Mouse (Mus musculus) embryonic facial prominence, embryonic 10.5 days (tissue): ENCODE results near the gene Tmem242. TPM values are rescaled to one million over a fixed set of nuclear protein-coding genes. Genes with fewer than 3 reads are reported as not detected.

Source experiments
- DNase-seq: peaks from one replicate; pipeline ENCODE4 v3.0.0-alpha.2; 2017; ENCODE audit warnings: low spot score
- H3K27ac ChIP-seq: fragments of 300-500 bp; sonication (generic); replicated peaks from 2 replicates; pipeline ENCODE4 v1.5.1; 2016; ENCODE audit warnings: mild to moderate bottlenecking
- H3K27me3 ChIP-seq: fragments of 300-500 bp; sonication (generic); replicated peaks from 2 replicates; pipeline ENCODE4 v1.6.1; 2016; ENCODE audit warnings: low read depth, mild to moderate bottlenecking; ENCODE audit not compliant: poor library complexity, severe bottlenecking
- H3K36me3 ChIP-seq: fragments of 300-500 bp; sonication (generic); replicated peaks from 2 replicates; pipeline ENCODE4 v1.6.1; 2016; ENCODE audit warnings: mild to moderate bottlenecking, moderate library complexity
- H3K4me1 ChIP-seq: fragments of 300-500 bp; sonication (generic); 2 replicates; pipeline ENCODE4 v1.6.1; 2016
- H3K4me3 ChIP-seq: fragments of 300-500 bp; sonication (generic); 2 replicates; pipeline ENCODE4 v1.5.1; 2016; ENCODE audit warnings: mild to moderate bottlenecking, moderate library complexity
- H3K9me3 ChIP-seq: fragments of 300-500 bp; sonication (generic); 2 replicates; pipeline ENCODE4 v1.6.1; 2016; ENCODE audit warnings: mild to moderate bottlenecking
- WGBS: fragments of 180-500 bp; shearing (Covaris S2); methylation state at CpG from one replicate; pipeline ENCODE4 v1.1.7; 2016; 5-methylcytosine and 5-hydroxymethylcytosine counted together
- polyA plus RNA-seq: library from polyadenylated mRNA; unstranded; fragments of >200 nt; fragmentation: Nextera tagmentation; extraction: Ambion mirVana; gene quantifications from 2 replicates; pipeline ENCODE4 v1.2.1, GENCODE M21; 2016

Tmem242 gene
- polyA plus RNA-seq, 1 experiment from 2014 or later: 137 TPM

DNA sequence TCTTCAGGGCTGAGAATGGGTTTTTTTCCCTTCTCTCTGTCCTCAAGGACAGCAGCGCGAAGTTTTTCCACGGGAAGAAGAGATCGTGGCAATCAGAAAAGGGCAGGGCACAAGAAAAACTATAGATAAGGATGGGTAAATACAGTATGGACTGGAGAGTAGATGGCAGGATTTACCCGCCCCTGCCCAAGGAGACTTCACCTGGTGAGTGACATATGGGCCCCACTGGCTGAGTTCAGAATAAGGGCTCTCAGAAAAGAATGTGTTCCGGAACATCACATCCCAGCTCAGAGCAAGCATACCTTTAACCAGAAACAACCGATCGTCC, 264 bp downstream of the Tmem242 start:
- peak overlapping the region; percentile 91 for H3K27ac ChIP-seq
- H3K9me3 ChIP-seq: no peaks in the 10 kb centered on the region
- peak overlapping the region; percentile 80 for H3K4me3 ChIP-seq
- DNase-seq: no peak
- peaks cover 15% of the 10 kb centered on the region for H3K4me1 ChIP-seq
- peaks cover 12% of the 10 kb centered on the region; the same call in 1 of the 2 replicates for H3K36me3 ChIP-seq
- WGBS: under 1% methylated on average over 8 of the region's 8 CpGs
- H3K27me3 ChIP-seq: no peaks in the 10 kb centered on the region

- WGBS: 84% methylated on average over 9 of the region's 9 CpGs
- H3K36me3 ChIP-seq: peaks cover 50% of the 10 kb centered on the region
Observed at GRCm38 (mm10) chr17:5429772-5430133, 10.3 kb downstream of the Tmem242 start.

GRCm38 (mm10) chr17:5429090-5429771, 10.8 kb downstream of the Tmem242 start:
- peaks cover 50% of the 10 kb centered on the region for H3K36me3 ChIP-seq
- peak; percentile 89 for DNase-seq
- H3K4me1 ChIP-seq: peaks cover 5% of the 10 kb centered on the region
- 58% methylated on average over 10 of the region's 10 CpGs for WGBS
- no peak overlapping the region for H3K4me3 ChIP-seq
- H3K9me3 ChIP-seq: no peaks in the 10 kb centered on the region
- no peaks in the 10 kb centered on the region for H3K27me3 ChIP-seq
- 0 out of 2 replicates have a peak overlapping the region, but pooled peaks have one; percentile 16 for H3K27ac ChIP-seq

More at GRCm38 (mm10) chr17:5429772-5430133, 10.3 kb downstream of the Tmem242 start:
- DNase-seq: no peak
- 0 out of 2 replicates have a peak overlapping the region, but pooled peaks have one; percentile 16 for H3K27ac ChIP-seq
- H3K4me3 ChIP-seq: no peak overlapping the region
- H3K9me3 ChIP-seq: no peaks in the 10 kb centered on the region
- H3K27me3 ChIP-seq: no peaks in the 10 kb centered on the region
- peaks cover 5% of the 10 kb centered on the region for H3K4me1 ChIP-seq

- Histone ChIP-seq H3K27ac (no peak overlapping the region), H3K9me3 (no peaks in the 10 kb centered on the region), H3K4me3 (no peak overlapping the region), H3K4me1 (peaks cover 9% of the 10 kb centered on the region), H3K36me3 (peaks cover 35% of the 10 kb centered on the region), H3K27me3 (no peaks in the 10 kb centered on the region)
- DNase-seq: no peak
- 61% methylated on average over 3 of the region's 3 CpGs for WGBS
Observed at GRCm38 (mm10) chr17:5425204-5425603, 14.9 kb downstream of the Tmem242 start.

- peaks cover 9% of the 10 kb centered on the region for H3K4me1 ChIP-seq
- no peak overlapping the region for H3K4me3 ChIP-seq
- H3K27me3 ChIP-seq: no peaks in the 10 kb centered on the region
- 88% methylated on average over 8 of the region's 8 CpGs for WGBS
- no peak overlapping the region for H3K27ac ChIP-seq
- peaks cover 43% of the 10 kb centered on the region for H3K36me3 ChIP-seq
- H3K9me3 ChIP-seq: no peaks in the 10 kb centered on the region
- DNase-seq: no peak
Observed at GRCm38 (mm10) chr17:5424156-5424555, 15.9 kb downstream of the Tmem242 start.

DNA sequence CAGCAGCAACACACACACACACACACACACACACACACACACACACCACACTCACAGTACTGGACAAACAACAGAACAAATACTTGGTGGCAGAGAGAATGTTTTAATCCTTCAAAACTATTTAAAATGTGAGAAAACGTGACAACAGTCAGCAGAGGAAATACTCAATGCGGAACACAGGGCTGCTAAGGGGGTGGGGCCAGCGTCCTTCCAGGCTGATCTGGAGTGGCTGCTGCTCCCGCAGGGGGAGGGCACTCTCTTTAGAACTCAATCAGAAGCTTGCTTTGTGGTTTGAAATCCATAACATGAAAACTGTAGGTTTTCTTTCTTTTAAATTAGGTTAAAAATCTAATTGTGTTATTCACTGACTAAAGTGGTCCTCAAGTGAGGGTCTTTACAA, 18.2 kb downstream of the Tmem242 start:
- H3K27me3 ChIP-seq: no peaks in the 10 kb centered on the region
- peaks cover 9% of the 10 kb centered on the region for H3K4me1 ChIP-seq
- no peak overlapping the region for H3K27ac ChIP-seq
- no peaks in the 10 kb centered on the region for H3K9me3 ChIP-seq
- H3K36me3 ChIP-seq: peaks cover 49% of the 10 kb centered on the region
- no peak overlapping the region for H3K4me3 ChIP-seq
- 54% methylated on average over 4 of the region's 4 CpGs for WGBS
- no peak for DNase-seq

DNA sequence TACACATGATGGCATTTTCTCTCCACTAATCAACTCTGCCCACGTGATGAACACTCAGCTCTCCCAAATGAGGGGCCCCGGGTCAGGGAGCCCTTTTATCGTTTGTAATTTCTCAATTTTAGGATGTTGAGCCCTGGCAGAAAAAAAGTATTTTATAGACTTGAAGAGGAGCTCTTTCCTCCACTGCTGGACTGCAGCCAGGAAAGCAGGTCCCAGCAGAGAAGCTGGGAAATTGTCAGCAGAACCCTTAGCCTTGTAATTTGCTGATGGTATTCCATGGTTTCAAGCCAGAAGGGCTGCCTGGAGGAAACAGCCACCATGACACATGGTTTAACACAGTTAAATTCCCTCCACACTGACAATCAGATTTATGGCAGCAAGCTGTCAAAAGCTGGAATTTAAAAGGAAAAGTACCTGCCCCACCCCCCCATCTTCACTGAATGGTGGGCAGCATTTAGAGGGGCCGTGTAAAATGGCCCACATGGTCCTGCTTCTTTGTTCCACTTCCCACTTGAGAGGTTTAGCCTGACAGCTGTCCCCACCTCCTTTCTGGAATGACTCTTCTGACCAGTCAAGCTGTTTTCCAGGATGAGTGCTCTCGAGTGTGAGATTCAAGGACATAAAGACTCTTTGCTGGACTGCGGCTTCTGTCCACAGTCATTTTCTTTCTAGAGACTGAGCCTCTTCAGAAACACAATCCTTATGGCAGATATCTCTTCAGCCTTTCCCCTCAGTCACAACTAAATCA, 20.1 kb downstream of the Tmem242 start:
- Histone ChIP-seq H3K27ac (no peak overlapping the region), H3K4me1 (peaks cover 4% of the 10 kb centered on the region), H3K36me3 (peaks cover 52% of the 10 kb centered on the region), H3K27me3 (no peaks in the 10 kb centered on the region), H3K4me3 (no peak overlapping the region), H3K9me3 (no peaks in the 10 kb centered on the region)
- WGBS: 84% methylated on average over 6 of the region's 6 CpGs
- DNase-seq: no peak

- H3K27me3 ChIP-seq: no peaks in the 10 kb centered on the region
- peaks cover 4% of the 10 kb centered on the region for H3K4me1 ChIP-seq
- DNase-seq: no peak
- peaks cover 54% of the 10 kb centered on the region for H3K36me3 ChIP-seq
- no peaks in the 10 kb centered on the region for H3K9me3 ChIP-seq
- no peak overlapping the region for H3K4me3 ChIP-seq
- H3K27ac ChIP-seq: no peak overlapping the region
- whole genome bisulfite sequencing: 89% methylated on average over 9 of the region's 9 CpGs
Observed at GRCm38 (mm10) chr17:5419056-5419455, 21.0 kb downstream of the Tmem242 start.

DNA sequence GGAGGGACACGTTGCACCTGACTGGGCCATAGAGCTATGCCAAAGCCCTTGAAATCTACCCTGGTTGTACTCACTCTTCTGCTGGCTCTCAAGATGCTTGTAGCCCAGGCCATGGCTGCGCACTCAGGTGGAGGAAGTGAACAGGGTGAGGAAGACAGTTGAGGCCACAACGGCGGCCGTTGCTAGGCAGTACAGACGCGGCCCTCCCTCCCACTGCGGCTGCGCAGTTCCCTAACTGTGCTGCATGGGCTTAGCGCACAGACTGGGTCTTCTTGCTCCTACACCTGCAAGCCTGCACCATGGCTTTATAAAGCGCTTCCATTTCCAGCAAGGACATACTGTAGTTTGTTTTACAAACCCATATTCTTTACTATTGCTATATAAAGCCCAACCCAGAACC, 21.5 kb downstream of the Tmem242 start, which contains the start of gene Ldhal6b:
TSS of gene Ldhal6b (minus strand) at position 223 of the 400 bp plus-strand sequence.
- peaks cover 55% of the 10 kb centered on the region for H3K36me3 ChIP-seq

GRCm38 (mm10) chr17:5416518-5416917, 23.5 kb downstream of the Tmem242 start:
- Histone ChIP-seq H3K36me3 (peaks cover 65% of the 10 kb centered on the region), H3K27me3 (no peaks in the 10 kb centered on the region), H3K4me3 (no peak overlapping the region), H3K4me1 (no peaks in the 10 kb centered on the region), H3K9me3 (no peaks in the 10 kb centered on the region), H3K27ac (no peak overlapping the region)
- no peak for DNase-seq
- 90% methylated on average over 3 of the region's 3 CpGs for WGBS

More for the DNA sequence above, 21.5 kb downstream of the Tmem242 start, which contains the start of gene Ldhal6b:
- DNase-seq: no peak
- H3K27ac ChIP-seq: no peak within 1 kb of the TSS
- H3K4me3 ChIP-seq: no peak within 1 kb of the TSS
- H3K9me3 ChIP-seq: no peaks in the 10 kb centered on the region
- no peaks in the 10 kb centered on the region for H3K27me3 ChIP-seq
- 97% methylated on average over 11 of the region's 11 CpGs for WGBS
- peaks cover 4% of the 10 kb centered on the region for H3K4me1 ChIP-seq

GRCm38 (mm10) chr17:5414041-5414440, 26.0 kb downstream of the Tmem242 start:
- Histone ChIP-seq H3K36me3 (peaks cover 67% of the 10 kb centered on the region), H3K9me3 (no peaks in the 10 kb centered on the region), H3K27ac (no peak overlapping the region), H3K4me1 (no peaks in the 10 kb centered on the region), H3K4me3 (no peak overlapping the region), H3K27me3 (no peaks in the 10 kb centered on the region)
- 94% methylated on average over 3 of the region's 3 CpGs for WGBS
- no peak for DNase-seq

DNA sequence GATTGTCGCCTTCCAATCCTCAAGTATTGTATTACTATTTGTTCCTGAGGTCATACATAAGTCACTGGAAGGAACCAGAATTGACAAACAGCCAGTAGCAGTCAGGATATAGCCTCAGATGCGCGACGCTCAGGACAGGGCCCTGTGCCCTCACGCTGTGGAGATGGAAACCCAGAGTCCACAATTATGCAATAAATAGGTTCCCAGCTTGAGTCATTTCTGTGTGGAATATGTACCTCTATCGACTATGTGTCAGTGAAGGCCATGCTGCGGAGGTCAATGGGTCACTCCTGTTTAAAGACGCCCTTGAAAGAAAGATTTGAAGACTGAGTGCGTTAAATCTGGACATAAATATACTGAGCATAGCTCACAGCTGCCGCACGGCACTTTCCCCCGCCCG, 26.7 kb downstream of the Tmem242 start:
- 94% methylated on average over 13 of the region's 13 CpGs for WGBS
- DNase-seq: no peak
- Histone ChIP-seq H3K27ac (no peak overlapping the region), H3K36me3 (peaks cover 60% of the 10 kb centered on the region), H3K9me3 (no peaks in the 10 kb centered on the region), H3K4me1 (no peaks in the 10 kb centered on the region), H3K4me3 (no peak overlapping the region), H3K27me3 (no peaks in the 10 kb centered on the region)

DNA sequence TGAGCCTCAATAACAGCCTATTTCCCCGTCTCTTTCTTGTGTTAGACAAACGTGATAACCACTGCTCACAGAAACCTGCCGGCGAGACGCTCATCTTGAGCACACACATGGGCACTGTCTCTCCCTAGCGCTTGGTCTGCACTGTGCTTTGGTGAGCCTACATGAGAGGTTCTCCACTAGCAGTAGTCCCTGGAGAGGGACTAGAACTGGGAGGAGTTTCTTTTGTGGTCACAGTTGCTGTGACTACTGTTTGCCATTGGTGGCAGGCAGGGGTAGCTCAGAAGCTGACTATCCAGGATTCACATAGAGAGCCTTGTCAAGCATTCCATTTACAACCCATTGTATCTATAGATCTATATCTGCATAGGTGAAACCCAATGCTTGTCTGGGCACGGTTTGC, 27.3 kb downstream of the Tmem242 start:
- WGBS: 92% methylated on average over 7 of the region's 7 CpGs
- Histone ChIP-seq H3K4me3 (no peak overlapping the region), H3K27me3 (0 out of 2 replicates have a peak, but pooled peaks cover under 1% of the 10 kb centered on the region), H3K9me3 (no peaks in the 10 kb centered on the region), H3K4me1 (no peaks in the 10 kb centered on the region), H3K27ac (no peak overlapping the region), H3K36me3 (peaks cover 54% of the 10 kb centered on the region)
- no peak for DNase-seq
